Comparison of ENCODE assay signal across 7 mouse cellular contexts in the genomic region with DNA sequence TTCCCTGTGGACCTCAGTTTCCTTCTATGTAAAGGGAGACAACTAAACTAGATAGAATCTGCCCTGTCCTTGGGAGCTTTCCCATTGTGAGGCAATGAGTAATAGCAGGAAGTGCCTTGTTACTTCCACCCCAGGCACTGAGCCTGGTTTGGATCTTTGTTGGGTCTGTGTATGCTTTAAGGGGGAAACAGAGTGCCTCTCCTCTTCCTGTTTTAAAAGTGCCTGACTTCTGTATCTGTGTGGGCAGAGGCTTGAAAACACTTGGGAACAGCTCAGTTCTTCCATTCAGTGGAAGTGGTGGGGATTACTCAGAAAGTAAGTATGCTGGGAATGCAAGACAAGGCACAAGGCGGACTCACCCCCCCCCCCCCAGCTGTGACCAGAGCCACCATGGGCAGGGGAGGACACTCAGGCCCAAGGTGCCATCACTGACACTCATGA. TPM values are rescaled to one million over a fixed set of nuclear protein-coding genes. Genes with fewer than 3 reads are reported as not detected.
A peak's percentile ranks its signal among the peaks of the same experiment; 100 is the strongest.
DNase-seq lines count a peak whose midpoint lies in the region; ATAC-seq and TF ChIP-seq lines count a peak whose summit lies in the region.

No protein-coding gene starts in this region.

- H3K4me3 ChIP-seq in intestine, postnatal 0 days (ENCODE audit: low read depth, low read length): no peak overlapping the region

- H3K4me2 ChIP-seq in intestine, postnatal 0 days (replicated peaks; ENCODE audit: low read depth): no peak overlapping the region

- H3K4me1 ChIP-seq in intestine, postnatal 0 days (replicated peaks; ENCODE audit: control insufficient read depth, insufficient read depth, low read length): 0 out of 2 replicates have a peak, but pooled peaks cover 5% of the 10 kb centered on the region

- H3K9me3 ChIP-seq in intestine, postnatal 0 days (ENCODE audit: control insufficient read depth): no peaks in the 10 kb centered on the region

- no peaks in the 10 kb centered on the region for H3K27me3 ChIP-seq in intestine, postnatal 0 days (replicated peaks; ENCODE audit: control insufficient read depth, insufficient read depth, low read length)

- H3K27ac ChIP-seq in intestine, postnatal 0 days (ENCODE audit: low read depth, low read length): peak overlapping the region; percentile 54; the same call in 1 of the 2 replicates

- DNase-seq in adipocyte (ENCODE audit: low spot score): peak; percentile 21
- peak; percentile 19 for DNase-seq in embryo, embryonic 9.5 days (ENCODE audit: extremely low spot score)
- DNase-seq in lung, postnatal 10 days: peak; percentile 79
- no peak for DNase-seq in cerebellum, adult 11-12 months
- no peak for DNase-seq in urinary bladder, postnatal 36 days (ENCODE audit: low spot score in 2 of 2)

- no peak for TF ChIP-seq CTCF in intestine, postnatal 0 days (IDR thresholded peaks at IDR 0.05; ENCODE audit: low read depth)

- 62% methylated on average over 1 of the region's 1 CpGs for WGBS in intestine, postnatal 0 days

- ATAC-seq in intestine, postnatal 0 days: peak; percentile 41; the same call in 1 of the 2 replicates
- no peak for ATAC-seq in inflammation-experienced regulatory T-cells, adult 6 months

- H3K36me3 ChIP-seq in intestine, postnatal 0 days (ENCODE audit: control insufficient read depth, insufficient read depth): peaks cover 13% of the 10 kb centered on the region

- H3K9ac ChIP-seq in intestine, postnatal 0 days (ENCODE audit: low read depth, low read length): no peak overlapping the region

RNA-seq across cellular contexts. Expression of gene Ehd4, which starts 25.8 kb away (rescaled TPM):
- 70.0 and 74.9 TPM in 2 replicates for polyA plus RNA-seq in intestine, postnatal 0 days (2015; fragmentation: Nextera tagmentation; extraction: Ambion mirVana)
- 10 to 100 TPM in 1 of 3 experiments, 1 to 10 TPM in 2; 2.9 to 16.2 (median 3.9) TPM for polyA plus RNA-seq in inflammation-experienced regulatory T-cells, adult 6 months (2017; shearing (Covaris generic))

Comparison
In these comparisons a context has a peak if more than half of its experiments do, and no peak if none do; other contexts are left out.
1. DNase-seq: peak in adipocyte (single experiment), embryo, embryonic 9.5 days (single experiment) and lung, postnatal 10 days (single experiment); none in cerebellum, adult 11-12 months (single experiment) and urinary bladder, postnatal 36 days (0 of 2).